Comparison of ENCODE assay signal across 9 mouse cellular contexts in the genomic region with DNA sequence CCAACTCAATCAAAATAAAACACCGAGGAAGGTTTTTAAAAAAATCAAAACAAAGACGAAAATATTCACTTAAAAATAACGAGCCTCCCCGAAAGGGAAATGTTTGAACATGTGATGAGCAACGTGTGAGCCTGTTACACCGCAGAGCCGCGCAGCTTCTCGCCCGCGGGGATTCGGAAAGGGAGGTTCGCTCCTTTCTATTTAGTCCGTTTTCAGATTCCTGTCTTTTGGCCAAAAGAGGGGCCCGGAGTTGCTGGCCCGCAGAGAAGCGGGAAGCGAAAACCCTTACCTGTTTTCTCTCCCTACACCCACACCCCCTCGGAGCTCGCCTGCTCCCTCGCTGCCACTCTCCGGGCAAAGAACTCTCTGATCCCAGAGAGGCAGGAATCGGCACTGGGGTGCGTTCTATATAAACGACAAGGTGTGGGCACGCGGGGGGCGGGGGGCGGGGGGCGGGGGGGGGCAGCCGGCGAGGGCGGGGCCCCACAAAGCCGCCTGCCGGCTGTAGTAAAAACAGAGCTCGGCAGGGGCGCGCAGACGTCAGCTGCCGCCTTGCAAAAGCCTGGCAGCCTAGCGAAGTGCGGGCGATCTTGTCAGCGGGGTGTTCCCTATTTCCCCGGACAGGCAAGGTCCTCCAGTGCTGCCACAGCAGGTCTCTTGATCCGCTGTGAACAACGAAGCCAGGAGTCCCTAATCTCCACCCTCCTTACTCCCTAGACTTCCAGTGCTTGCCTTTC. TPM values are rescaled to one million over a fixed set of nuclear protein-coding genes. Genes with fewer than 3 reads are reported as not detected.
DNase-seq lines count a peak whose midpoint lies in the region; ATAC-seq lines count a peak whose summit lies in the region.
"Had no signal": no experiment of that assay in that cellular context is flagged by ENCODE, and none has a peak within 500 bp of the region (broad histone marks: within the 10 kb centered on the region; RNA-seq: fewer than 3 reads in every experiment).

Gene Fgf13, minus strand, starts transcription at position 377 of the 737 bp plus-strand sequence.

- H3K9me3 ChIP-seq in embryonic facial prominence, embryonic 13.5 days: no peaks in the 10 kb centered on the region
- H3K9me3 ChIP-seq in heart, embryonic 10.5 days: no peaks in the 10 kb centered on the region
- no peaks in the 10 kb centered on the region for H3K9me3 ChIP-seq in kidney, embryonic 16.5 days (ENCODE audit: low read length)
- no peaks in the 10 kb centered on the region for H3K9me3 ChIP-seq in liver, embryonic 12.5 days (replicated peaks)
- no peaks in the 10 kb centered on the region for H3K9me3 ChIP-seq in neural tube, embryonic 13.5 days

- H3K27ac ChIP-seq in embryonic facial prominence, embryonic 13.5 days: peak within 1 kb of the TSS; percentile 62
- peak within 1 kb of the TSS; percentile 85 for H3K27ac ChIP-seq in heart, embryonic 10.5 days
- H3K27ac ChIP-seq in kidney, embryonic 16.5 days (ENCODE audit: low read length): no peak within 1 kb of the TSS
- no peak within 1 kb of the TSS for H3K27ac ChIP-seq in liver, embryonic 12.5 days
- H3K27ac ChIP-seq in neural tube, embryonic 13.5 days (replicated peaks): peak within 1 kb of the TSS; percentile 84

- WGBS in embryonic facial prominence, embryonic 13.5 days: 18% methylated on average over 39 of the region's 47 CpGs
- WGBS in heart, embryonic 10.5 days: 13% methylated on average over 43 of the region's 47 CpGs
- 19% methylated on average over 47 of the region's 47 CpGs for WGBS in kidney, embryonic 16.5 days
- 9% methylated on average over 33 of the region's 47 CpGs for WGBS in liver, embryonic 12.5 days (ENCODE audit: insufficient replicate concordance)
- WGBS in neural tube, embryonic 13.5 days: 16% methylated on average over 38 of the region's 47 CpGs

- no peaks in the 10 kb centered on the region for H3K4me1 ChIP-seq in embryonic facial prominence, embryonic 13.5 days
- H3K4me1 ChIP-seq in heart, embryonic 10.5 days: no peaks in the 10 kb centered on the region
- H3K4me1 ChIP-seq in kidney, embryonic 16.5 days (ENCODE audit: insufficient read depth, low read length): no peaks in the 10 kb centered on the region
- no peaks in the 10 kb centered on the region for H3K4me1 ChIP-seq in liver, embryonic 12.5 days
- no peaks in the 10 kb centered on the region for H3K4me1 ChIP-seq in neural tube, embryonic 13.5 days (replicated peaks)

- peak within 1 kb of the TSS; percentile 69 for H3K9ac ChIP-seq in embryonic facial prominence, embryonic 13.5 days
- H3K9ac ChIP-seq in kidney, embryonic 16.5 days (replicated peaks; ENCODE audit: low read length): peak within 1 kb of the TSS; percentile 55
- no peak within 1 kb of the TSS for H3K9ac ChIP-seq in liver, embryonic 12.5 days
- peak within 1 kb of the TSS; percentile 75 for H3K9ac ChIP-seq in neural tube, embryonic 13.5 days

- H3K4me2 ChIP-seq in embryonic facial prominence, embryonic 13.5 days: peak within 1 kb of the TSS; percentile 69
- H3K4me2 ChIP-seq in kidney, embryonic 16.5 days (replicated peaks; ENCODE audit: low read depth, low read length): peak within 1 kb of the TSS; percentile 66
- peak within 1 kb of the TSS; percentile 52 for H3K4me2 ChIP-seq in liver, embryonic 12.5 days
- H3K4me2 ChIP-seq in neural tube, embryonic 13.5 days: peak within 1 kb of the TSS; percentile 61

- peak; percentile 0 for DNase-seq in ovary, postnatal 14 days (ENCODE audit: low spot score)
- DNase-seq in ovary, adult 18-20 months (ENCODE audit: low spot score): no peak
- DNase-seq in heart, embryonic 10.5 days (ENCODE audit: low spot score): no peak
- DNase-seq in thymus, postnatal 25 days: peak; percentile 34

- H3K4me3 ChIP-seq in embryonic facial prominence, embryonic 13.5 days: peak within 1 kb of the TSS; percentile 49
- peak within 1 kb of the TSS; percentile 63 for H3K4me3 ChIP-seq in heart, embryonic 10.5 days
- peak within 1 kb of the TSS; percentile 49 for H3K4me3 ChIP-seq in kidney, embryonic 16.5 days (ENCODE audit: low read length)
- peak within 1 kb of the TSS; percentile 37 for H3K4me3 ChIP-seq in liver, embryonic 12.5 days
- H3K4me3 ChIP-seq in neural tube, embryonic 13.5 days: peak within 1 kb of the TSS; percentile 54
- H3K4me3 ChIP-seq: myocyte had no signal

- ATAC-seq in embryonic facial prominence, embryonic 13.5 days (ENCODE audit: insufficient number of reproducible peaks, insufficient read depth, low FRiP score, low TSS enrichment, low read depth): peak; percentile 54; the same call in 1 of the 2 replicates
- ATAC-seq in kidney, embryonic 16.5 days (ENCODE audit: low FRiP score, low TSS enrichment): peak; percentile 25; the same call in 1 of the 2 replicates
- no peak for ATAC-seq in liver, embryonic 12.5 days
- ATAC-seq in neural tube, embryonic 13.5 days (ENCODE audit: low read depth): peak; percentile 52

- peaks cover 38% of the 10 kb centered on the region for H3K27me3 ChIP-seq in embryonic facial prominence, embryonic 13.5 days
- H3K27me3 ChIP-seq in heart, embryonic 10.5 days (ENCODE audit: insufficient read depth, poor library complexity, severe bottlenecking): peaks cover 34% of the 10 kb centered on the region
- H3K27me3 ChIP-seq in kidney, embryonic 16.5 days (ENCODE audit: insufficient read depth, low read length): peaks cover 30% of the 10 kb centered on the region; the same call in 1 of the 2 replicates
- peaks cover 44% of the 10 kb centered on the region for H3K27me3 ChIP-seq in liver, embryonic 12.5 days (replicated peaks)
- H3K27me3 ChIP-seq in neural tube, embryonic 13.5 days: no peaks in the 10 kb centered on the region

- no peaks in the 10 kb centered on the region for H3K36me3 ChIP-seq in embryonic facial prominence, embryonic 13.5 days
- H3K36me3 ChIP-seq in heart, embryonic 10.5 days: no peaks in the 10 kb centered on the region
- H3K36me3 ChIP-seq in kidney, embryonic 16.5 days (ENCODE audit: insufficient read depth, low read length): no peaks in the 10 kb centered on the region
- H3K36me3 ChIP-seq in liver, embryonic 12.5 days: no peaks in the 10 kb centered on the region
- no peaks in the 10 kb centered on the region for H3K36me3 ChIP-seq in neural tube, embryonic 13.5 days

RNA-seq across cellular contexts. Expression of gene Fgf13, which starts in this region (rescaled TPM):
- 18.7 and 18.8 TPM in 2 replicates for polyA plus RNA-seq in embryonic facial prominence, embryonic 13.5 days (2015; fragmentation: Nextera tagmentation; extraction: Ambion mirVana)
- 25.8 and 48.0 TPM in 2 replicates for polyA plus RNA-seq in heart, embryonic 10.5 days (2016; fragmentation: Nextera tagmentation; extraction: Ambion mirVana)
- 3.9 and 5.4 TPM in 2 replicates for polyA plus RNA-seq in kidney, embryonic 16.5 days (2015; fragmentation: Nextera tagmentation; extraction: Ambion mirVana)
- 4.7 and 5.2 TPM in 2 replicates for polyA plus RNA-seq in liver, embryonic 12.5 days (2016; fragmentation: Nextera tagmentation; extraction: Ambion mirVana)
- 224 and 253 TPM in 2 replicates for polyA plus RNA-seq in neural tube, embryonic 13.5 days (2015; fragmentation: Nextera tagmentation; extraction: Ambion mirVana)

Comparison
In these comparisons a context has a peak if more than half of its experiments do, and no peak if none do; other contexts are left out.
1. DNase-seq: peak in ovary, postnatal 14 days (single experiment) and thymus, postnatal 25 days (single experiment); none in ovary, adult 18-20 months (single experiment) and heart, embryonic 10.5 days (single experiment).
2. H3K27ac ChIP-seq: peak in embryonic facial prominence, embryonic 13.5 days (single experiment), heart, embryonic 10.5 days (single experiment) and neural tube, embryonic 13.5 days (single experiment); none in kidney, embryonic 16.5 days (single experiment) and liver, embryonic 12.5 days (single experiment).
3. Peak in every context shown above with its lines, with median percentiles within 50 percentile points of each other: H3K4me2 ChIP-seq and H3K4me3 ChIP-seq.